Mouse (Mus musculus) hematopoietic stem cell, adult 5-6 weeks (primary cell): ENCODE measurements around the gene Vmp1. TPM values are rescaled to one million over a fixed set of nuclear protein-coding genes. Genes with fewer than 3 reads are reported as not detected.

Experiments used
- ATAC-seq, 2 experiments: fragments of 125-278 bp in 1 of 2; replicated peaks in 1 of 2; 2 replicates each; pipeline ENCODE4 v1.8.0; 2016 to 2017; ENCODE audit warnings: inconsistent platforms in 2 of 2, mild to moderate bottlenecking in 2 of 2, moderate number of reproducible peaks in 2 of 2, low read depth in 1 of 2, moderate TSS enrichment in 1 of 2; ENCODE audit not compliant: low FRiP score in 2 of 2, poor library complexity in 2 of 2, severe bottlenecking in 2 of 2, insufficient read depth in 1 of 2, low TSS enrichment in 1 of 2
- total RNA-seq: library from RNA; stranded (forward); fragments of 172-1452, 232-1000 nt; gene quantifications from 2 replicates; pipeline ENCODE4 v1.2.3, GENCODE M21; 2017

The Vmp1 gene
- total RNA-seq, 1 experiment from 2014 or later, result 202 TPM

- no peak for ATAC-seq
Measured at GRCm38 (mm10) chr11:86618548-86619335, 64.9 kb downstream of the Vmp1 start.

DNA sequence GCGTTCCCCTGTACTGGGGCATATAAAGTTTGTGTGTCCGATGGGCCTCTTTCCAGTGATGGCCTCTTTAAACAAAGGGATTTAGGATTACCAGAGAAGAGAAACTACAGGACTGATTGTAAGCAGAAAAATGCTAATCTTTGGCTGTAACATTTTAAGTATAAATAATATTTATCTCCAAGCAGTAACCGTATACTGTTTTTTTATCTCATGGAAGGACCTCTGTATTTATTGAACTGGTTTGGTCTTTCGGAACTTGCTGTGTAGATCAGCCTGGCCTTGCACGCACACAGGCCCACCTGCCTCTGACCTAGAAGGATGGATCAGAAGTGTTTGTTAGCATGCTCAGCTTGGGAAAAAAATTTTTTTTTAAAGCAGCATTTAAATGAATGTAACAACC lies 69.0 kb downstream of the Vmp1 start:
- no peak for ATAC-seq

DNA sequence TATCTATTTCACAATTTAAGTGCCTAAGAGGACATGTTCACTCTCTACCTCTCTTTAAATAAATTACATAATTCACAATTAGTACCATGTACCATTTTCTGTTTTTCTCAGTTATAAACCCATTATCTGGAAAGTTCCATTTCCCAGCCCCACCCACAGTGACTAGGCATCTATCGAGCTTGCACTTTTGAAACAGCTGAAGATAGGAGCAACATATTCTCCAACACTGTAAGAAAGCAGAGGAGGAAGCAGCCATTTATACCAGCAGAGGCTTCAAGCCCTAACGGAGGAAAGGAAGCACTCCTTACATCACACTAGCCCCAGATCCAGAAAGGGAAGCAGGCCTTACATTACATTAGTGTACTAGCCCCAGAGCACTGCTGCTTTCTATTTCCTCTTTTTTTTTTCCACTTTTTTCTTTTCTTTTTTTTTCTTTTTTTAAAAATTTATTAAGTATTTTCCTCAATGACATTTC lies 69.5 kb downstream of the Vmp1 start:
- peak; percentile 88 to 99 for ATAC-seq

GRCm38 (mm10) chr11:86611991-86612390 lies 71.6 kb downstream of the Vmp1 start:
- no peak for ATAC-seq

DNA sequence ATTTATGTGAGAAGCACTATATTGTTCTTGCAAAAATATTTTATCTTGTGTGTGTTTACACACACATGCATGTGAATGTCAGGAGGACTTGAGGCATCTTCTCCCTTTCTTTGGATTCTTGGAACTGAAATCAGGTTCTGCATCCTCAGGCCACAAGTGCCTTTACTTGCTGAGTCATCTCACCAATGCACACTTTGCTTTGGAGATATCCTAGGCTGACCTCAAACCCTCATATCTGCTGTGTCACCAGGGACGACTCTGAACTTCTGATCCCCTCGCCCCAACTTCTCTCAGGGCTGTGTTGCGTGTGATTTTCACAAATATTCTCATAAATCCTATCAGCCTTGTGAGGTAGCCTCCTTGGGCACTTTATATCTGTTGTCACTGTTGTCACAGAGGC lies 73.4 kb downstream of the Vmp1 start:
- peak; percentile 40 to 59; a peak in 1 of 4 replicates for ATAC-seq

- no peak for ATAC-seq
Measured at GRCm38 (mm10) chr11:86607808-86608350, 75.8 kb downstream of the Vmp1 start.

DNA sequence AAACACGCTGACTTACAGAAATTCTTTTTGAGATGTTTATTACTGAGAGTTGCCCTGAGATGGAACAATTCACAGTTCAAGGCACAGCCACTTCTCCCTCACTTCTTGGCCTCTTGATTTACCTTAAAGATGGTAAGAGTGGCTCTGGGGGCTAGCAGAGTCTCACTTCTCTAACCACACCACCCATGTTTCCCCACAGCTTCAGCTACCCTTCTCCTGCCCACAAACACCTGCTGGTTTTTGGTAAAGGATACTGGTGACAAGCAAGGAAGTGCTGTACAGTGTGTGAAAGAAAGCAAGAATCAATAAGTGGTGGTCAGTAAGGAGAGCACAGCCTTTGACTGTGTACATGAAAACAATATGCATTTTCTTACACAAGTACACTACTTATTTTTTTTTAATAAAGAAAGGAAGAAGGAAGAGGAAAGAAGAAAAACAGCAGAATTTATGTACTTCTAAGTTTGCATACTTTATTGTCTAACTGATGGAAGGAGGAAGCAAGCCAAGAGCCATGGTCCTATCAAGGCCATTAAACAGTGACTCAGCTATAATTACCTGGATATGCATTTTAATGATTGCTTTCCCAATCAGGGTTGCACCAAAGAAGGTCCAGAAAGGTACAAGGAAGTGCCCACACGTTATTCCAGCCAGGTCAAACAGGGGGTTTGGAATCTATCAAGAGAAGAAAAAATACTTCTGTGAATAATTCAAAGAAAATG lies 76.9 kb downstream of the Vmp1 start:
- ATAC-seq, result peak in 1 of 2 experiments; percentile 32; a peak in 1 of 4 replicates

DNA sequence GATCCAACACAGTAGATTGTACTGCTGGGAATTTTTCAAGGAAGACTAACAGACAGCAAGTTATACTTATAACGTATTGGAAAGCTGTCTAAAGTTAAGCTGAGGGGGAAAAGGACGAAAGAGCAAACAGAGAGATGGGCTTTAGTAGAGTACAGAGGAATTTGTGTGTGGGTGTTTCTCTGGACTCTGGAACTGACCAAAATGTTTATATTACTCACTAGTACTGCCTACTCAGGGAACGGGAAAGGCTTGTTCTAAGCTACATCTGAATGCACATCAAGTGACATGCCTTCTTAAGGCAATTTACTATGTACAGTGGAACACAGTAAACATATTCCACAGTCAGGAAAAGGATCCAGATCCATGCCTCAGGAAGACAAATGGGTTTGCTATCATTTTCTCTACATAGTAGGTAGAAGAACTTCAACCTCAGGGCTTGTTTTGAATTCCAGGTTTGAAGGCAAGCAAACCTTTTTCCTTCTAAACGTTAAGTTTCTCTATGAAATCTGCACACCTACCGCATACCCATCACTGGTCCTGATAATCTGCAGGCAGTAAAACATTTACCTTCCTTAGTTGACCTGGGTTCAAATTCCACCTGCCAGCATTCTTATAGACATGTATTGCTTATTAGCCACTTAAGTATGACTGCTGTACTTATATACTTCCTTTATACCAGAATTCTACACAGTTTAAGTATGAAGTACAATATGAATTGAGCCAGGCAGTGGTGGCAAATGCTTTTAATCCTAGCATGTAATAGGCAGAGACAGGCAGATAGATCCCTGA lies 78.7 kb downstream of the Vmp1 start:
- ATAC-seq, result no peak

DNA sequence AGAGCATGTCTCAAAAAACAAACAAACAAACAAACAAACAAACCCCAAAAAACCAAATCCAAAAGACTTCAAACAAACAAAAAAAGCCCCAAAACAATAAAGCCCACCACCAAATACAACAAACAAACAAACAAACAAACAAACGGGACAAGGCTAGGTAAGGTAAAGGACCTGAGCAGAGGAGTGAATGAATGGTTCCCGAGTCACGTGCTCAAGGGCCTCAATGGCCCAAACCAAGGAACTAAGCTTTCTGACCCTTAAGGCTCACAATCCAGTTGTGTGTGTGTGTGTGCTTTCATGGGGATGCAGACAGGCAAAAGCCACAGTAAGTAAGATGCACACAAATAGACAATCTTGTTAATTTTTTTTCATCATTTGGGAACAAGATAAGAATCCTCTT lies 79.3 kb downstream of the Vmp1 start:
- no peak for ATAC-seq

DNA sequence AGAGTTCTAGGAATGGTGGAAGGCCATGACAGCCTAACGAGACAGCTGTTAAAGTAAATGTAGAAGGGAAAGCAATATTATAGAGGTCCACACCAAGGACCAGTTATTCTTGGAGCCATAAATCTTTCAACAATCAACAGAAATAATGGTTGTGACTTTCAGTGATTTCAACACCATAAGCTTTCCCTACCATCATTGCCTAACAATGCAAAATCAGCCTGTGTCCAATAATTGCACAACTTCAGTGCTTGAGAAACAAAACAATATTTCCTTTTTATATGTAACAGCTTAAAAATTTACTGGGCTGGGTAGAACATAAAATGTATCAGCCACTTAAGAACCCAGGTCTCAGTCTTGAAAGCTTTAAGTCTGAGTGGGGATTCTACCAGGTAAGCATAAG lies 79.9 kb downstream of the Vmp1 start:
- no peak; a peak in 1 of 4 replicates for ATAC-seq

GRCm38 (mm10) chr11:86602116-86602515 lies 81.5 kb downstream of the Vmp1 start:
- no peak for ATAC-seq

DNA sequence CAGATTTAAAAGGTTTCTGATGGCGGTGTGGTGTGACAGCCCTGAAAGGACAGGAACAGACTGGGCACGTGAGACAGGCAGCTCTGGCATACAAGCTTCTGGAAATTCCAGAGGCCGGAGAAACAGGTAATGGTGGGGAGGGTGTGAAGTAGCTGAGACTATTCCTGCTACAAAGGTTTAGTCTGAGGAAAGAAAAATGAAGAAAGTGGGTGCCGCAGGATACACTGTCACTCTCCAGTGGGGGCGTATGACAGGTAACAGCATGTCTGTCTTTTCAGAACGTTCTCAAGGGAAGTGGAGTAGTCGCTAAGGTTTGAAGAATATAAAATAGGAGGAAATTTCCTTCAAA lies 83.5 kb downstream of the Vmp1 start:
- no peak for ATAC-seq

GRCm38 (mm10) chr11:86599378-86600208 lies 84.0 kb downstream of the Vmp1 start:
- ATAC-seq, result no peak

DNA sequence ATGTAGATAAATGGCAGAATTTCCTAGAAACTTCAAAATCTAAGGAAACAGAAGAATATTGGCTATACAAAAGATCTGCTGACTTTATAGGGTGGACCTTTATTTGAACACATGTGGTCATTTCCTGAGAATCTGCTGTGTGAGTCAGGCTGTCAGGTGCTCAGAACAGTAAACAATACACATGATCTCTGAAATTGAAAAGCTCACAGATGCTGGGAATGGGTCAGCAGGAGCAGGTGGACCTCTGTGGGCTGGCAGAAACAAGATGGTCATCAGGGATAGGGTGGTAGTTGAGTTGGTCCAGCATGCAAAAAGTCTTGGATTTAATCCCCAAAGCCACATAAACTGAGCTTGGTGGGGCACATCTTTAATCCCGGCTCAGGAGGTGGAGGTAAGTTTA lies 85.1 kb downstream of the Vmp1 start:
- no peak for ATAC-seq

- ATAC-seq, result no peak
Measured at GRCm38 (mm10) chr11:86598154-86598553, 85.5 kb downstream of the Vmp1 start.

DNA sequence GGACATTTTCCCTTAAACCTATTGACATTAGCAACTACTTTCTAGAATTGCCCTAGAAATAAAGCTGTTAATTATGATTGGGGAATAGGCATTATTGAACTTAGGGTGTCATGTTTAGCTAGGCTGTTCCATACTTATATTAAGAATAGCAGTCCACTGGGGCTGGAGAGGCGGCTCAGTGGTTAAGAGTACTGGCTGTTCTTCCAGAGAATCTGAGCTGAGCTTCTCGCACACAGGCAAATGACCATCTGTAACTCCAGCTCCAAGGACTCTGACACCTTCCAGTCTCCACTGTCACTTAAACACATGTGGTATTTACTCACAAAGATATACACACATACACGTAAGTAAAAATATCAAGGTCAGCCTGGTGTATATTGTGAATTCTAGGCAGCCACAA lies 86.7 kb downstream of the Vmp1 start:
- ATAC-seq, result no peak
